Mouse (Mus musculus) megakaryocyte, embryonic 14.5 days (primary cell): ENCODE measurements at regions not wholly inside any gene's neighbourhood (a gene's known extent, or its start where the extent isn't known, plus 50 kb on each side); places are given as distances from the start of the nearest gene placed in this dataset.

Source experiments
- FLI1 ChIP-seq: IDR thresholded peaks from 2 replicates; pipeline ENCODE4 v1.6.1; 2012; ENCODE audit warnings: low read length, inconsistent platforms, mixed read lengths
- GATA1 ChIP-seq: IDR thresholded peaks from 3 replicates; pipeline ENCODE4 v1.6.1; 2012; ENCODE audit warnings: mixed read lengths, low read length, inconsistent platforms, borderline replicate concordance

DNA sequence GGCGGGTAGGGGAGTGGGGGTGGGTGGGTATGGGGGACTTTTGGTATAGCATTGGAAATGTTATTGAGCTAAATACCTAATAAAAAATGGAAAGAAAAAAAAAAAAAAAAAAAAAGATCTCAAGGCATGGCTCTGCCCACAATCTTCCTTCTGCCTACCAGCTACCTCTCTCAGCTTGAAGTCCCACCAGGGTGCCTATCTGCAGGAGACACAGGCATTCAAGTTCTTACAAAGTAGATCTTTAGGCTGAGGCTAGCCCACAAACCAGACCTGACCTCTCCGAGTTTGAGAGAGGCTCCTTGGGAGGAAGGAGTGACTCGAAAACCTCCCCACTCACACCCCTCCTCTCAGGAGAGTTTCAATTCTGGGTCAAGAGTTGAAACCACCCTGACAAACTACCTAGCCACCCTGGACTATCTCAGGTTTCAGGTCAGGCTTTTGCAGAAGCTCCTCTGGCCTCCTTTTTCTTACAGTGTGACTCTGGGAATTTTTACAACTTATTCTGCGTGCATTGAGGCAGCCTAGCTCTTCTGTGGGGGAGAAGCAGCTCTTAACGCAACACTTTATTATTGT lies 187.6 kb upstream of the Cxcr4 start:
- TF ChIP-seq GATA1 (no peak), FLI1 (no peak)
